Mouse (Mus musculus): Measurements from ENCODE around the gene Cep72. TPM values are rescaled to one million over a fixed set of nuclear protein-coding genes. Genes with fewer than 3 reads are reported as not detected.
"Not testable (repeated sequence)": the region's sequence is repeated elsewhere in the genome, so short reads cannot be mapped to it uniquely, and the experiment has no call there.

The Cep72 gene
- total and polyA plus RNA-seq, 3 experiments, result 7.3 to 15.1 (median 9.3) TPM

DNA sequence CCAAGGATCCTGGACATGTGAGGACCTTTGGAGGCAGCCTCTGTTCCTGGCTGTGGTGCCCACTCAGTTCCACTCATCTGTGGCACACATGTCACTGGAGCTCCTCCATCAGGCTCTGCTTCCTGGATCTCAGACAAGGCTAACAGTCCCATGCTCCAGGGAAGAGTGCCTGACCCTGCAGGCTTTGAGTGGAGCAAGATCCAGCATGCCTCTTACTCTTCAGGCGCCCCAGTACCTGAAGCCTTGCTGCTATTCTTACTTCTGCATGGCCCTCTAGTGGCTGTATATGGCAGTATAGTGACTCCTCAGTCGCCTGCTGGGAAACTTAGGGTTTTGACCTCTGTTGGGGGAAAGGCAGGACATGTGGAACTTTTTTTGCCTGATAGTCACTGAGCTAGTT lies 35.9 kb downstream of the Cep72 start:
- peak; percentile 38 for DNase-seq (ENCODE audit: extremely low read depth)
- in situ Hi-C loops (cut with MboI; ENCODE audit: low pct_ligation_motif_present, low pct_unique_long_range_greater_than_20kb, low sequenced_read_pairs), result loop anchor here (5.0 kb wide), 1 partner anchor 54 kb away; no protein-coding TSS in a partner anchor

DNA sequence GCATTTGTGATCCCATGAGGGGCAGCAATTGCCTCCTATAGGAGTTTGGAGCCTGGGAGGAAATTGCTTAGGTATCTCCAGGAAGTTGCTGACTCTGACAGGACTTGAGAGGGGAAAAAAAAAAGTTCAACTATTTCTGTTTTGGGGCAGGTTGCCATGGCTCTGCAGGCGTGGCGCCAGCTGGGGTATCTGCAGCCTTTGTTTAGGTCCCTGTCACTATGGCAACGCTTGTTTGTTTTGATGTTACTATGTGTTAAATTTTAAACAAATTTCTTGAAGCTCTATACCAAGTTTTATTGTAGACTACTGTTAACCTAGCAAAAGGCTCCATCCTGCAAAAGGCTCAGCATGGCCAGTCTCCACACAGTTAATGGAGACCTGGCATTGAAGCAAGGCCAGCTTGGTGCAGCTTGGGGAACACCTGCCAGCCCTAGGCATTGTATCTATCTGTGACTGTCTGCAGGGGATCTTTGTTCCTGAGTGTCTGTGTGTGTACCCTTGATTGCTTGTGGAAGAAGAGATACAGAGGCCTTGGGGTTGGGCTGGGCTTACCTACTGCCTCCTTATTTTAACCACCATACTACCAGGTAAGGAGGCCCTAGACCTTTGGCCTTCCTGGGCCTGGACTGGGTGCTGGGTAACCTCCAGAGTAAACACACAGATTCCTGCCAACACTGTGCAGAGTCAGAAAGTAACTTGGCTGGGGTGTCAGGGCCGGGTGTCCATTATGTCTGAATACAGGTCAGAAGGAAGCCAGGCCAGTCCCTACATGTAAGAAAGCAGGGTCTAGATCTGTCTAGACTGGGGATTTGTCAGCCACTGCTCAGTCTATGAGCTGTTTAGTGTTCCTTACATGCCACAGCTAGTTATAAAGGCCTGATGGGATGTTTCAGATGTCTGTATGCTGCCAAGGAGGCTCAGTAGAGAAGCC lies 36.7 kb downstream of the Cep72 start:
- no peaks in the 10 kb centered on the region for H3K27me3 ChIP-seq (replicated peaks)
- in situ Hi-C loops (cut with MboI; ENCODE audit: low pct_ligation_motif_present, low pct_unique_long_range_greater_than_20kb, low sequenced_read_pairs) (loop anchor here (5.0 kb wide), 1 partner anchor 53 kb away; no protein-coding TSS in a partner anchor), dilution Hi-C loops (cut with MboI; ENCODE audit: extremely low pct_ligation_motif_present, extremely low pct_unique_long_range_greater_than_20kb, low sequenced_read_pairs) (no loop called here)
- no peak overlapping the region for H3K9ac ChIP-seq (ENCODE audit: insufficient read depth, low read depth)
- H3K79me2 ChIP-seq (replicated peaks; ENCODE audit: control insufficient read depth, extremely low read depth, insufficient read depth, poor library complexity, severe bottlenecking), result no peaks in the 10 kb centered on the region
- H3K4me2 ChIP-seq (ENCODE audit: insufficient read depth, low read depth, poor library complexity, severe bottlenecking), result no peak overlapping the region
- H3K4me1 ChIP-seq (ENCODE audit: control insufficient read depth in 1 of 2, insufficient read depth in 2 of 2), result peaks cover 4 to 20% of the 10 kb centered on the region in 2 experiments; a peak in 3 of 4 replicates
- no peak for DNase-seq (ENCODE audit: extremely low read depth)
- no peaks in the 10 kb centered on the region for H3K9me3 ChIP-seq (replicated peaks; ENCODE audit: low read length)
- no peak overlapping the region for H3K4me3 ChIP-seq (replicated peaks in 1 of 3; ENCODE audit: low read depth in 2 of 3, low read length in 2 of 3, poor library complexity in 1 of 3)
- no peaks in the 10 kb centered on the region for H3K36me3 ChIP-seq (replicated peaks in 1 of 2; ENCODE audit: control insufficient read depth in 1 of 2, insufficient read depth in 1 of 2, low read length in 1 of 2)
- 0 out of 2 replicates have a peak, but pooled peaks have one; percentile 13 for TF ChIP-seq ZNF384 (IDR thresholded peaks at IDR 0.05; ENCODE audit: low read depth, low read length)
- no peak for TF ChIP-seq SIN3A (IDR thresholded peaks at IDR 0.05; ENCODE audit: low read length)
- H3K27ac ChIP-seq (ENCODE audit: insufficient read depth, low read depth), result no peak overlapping the region

More for the DNA sequence above, 35.9 kb downstream of the Cep72 start:
- H3K4me2 ChIP-seq (ENCODE audit: insufficient read depth, low read depth, poor library complexity, severe bottlenecking), result no peak overlapping the region
- peaks cover 0 to 1% of the 10 kb centered on the region in 2 experiments for H3K36me3 ChIP-seq (replicated peaks in 1 of 2; ENCODE audit: control insufficient read depth in 1 of 2, insufficient read depth in 1 of 2, low read length in 1 of 2)
- no peaks in the 10 kb centered on the region for H3K27me3 ChIP-seq (replicated peaks)
- H3K9me3 ChIP-seq (replicated peaks; ENCODE audit: low read length), result no peaks in the 10 kb centered on the region
- no peaks in the 10 kb centered on the region for H3K79me2 ChIP-seq (replicated peaks; ENCODE audit: control insufficient read depth, extremely low read depth, insufficient read depth, poor library complexity, severe bottlenecking)
- TF ChIP-seq SMC3 (IDR thresholded peaks at IDR 0.05; ENCODE audit: low read depth, low read length) (peak; percentile 76), RAD21 (IDR thresholded peaks at IDR 0.05; ENCODE audit: low read depth, low read length) (peak; percentile 57), ZC3H11A (IDR thresholded peaks at IDR 0.05; ENCODE audit: low read depth, low read length) (no peak), USF2 (conservative IDR thresholded peaks at IDR 0.05; ENCODE audit: low read depth, low read length) (no peak), CTCF (conservative IDR thresholded peaks at IDR 0.05 in 1 of 2, IDR thresholded peaks at IDR 0.05 in 1 of 2; ENCODE audit: low read depth in 2 of 2, low read length in 2 of 2) (peak; percentile 51 to 75)
- H3K4me3 ChIP-seq (replicated peaks in 1 of 3; ENCODE audit: low read depth in 2 of 3, low read length in 2 of 3, poor library complexity in 1 of 3), result no peak overlapping the region
- H3K4me1 ChIP-seq (ENCODE audit: control insufficient read depth in 1 of 2, insufficient read depth in 2 of 2), result peaks cover 4 to 20% of the 10 kb centered on the region in 2 experiments; a peak in 3 of 4 replicates
- dilution Hi-C loops (cut with MboI; ENCODE audit: extremely low pct_ligation_motif_present, extremely low pct_unique_long_range_greater_than_20kb, low sequenced_read_pairs), result no loop called here
- H3K27ac ChIP-seq (ENCODE audit: insufficient read depth, low read depth), result no peak overlapping the region
- H3K9ac ChIP-seq (ENCODE audit: insufficient read depth, low read depth), result no peak overlapping the region

DNA sequence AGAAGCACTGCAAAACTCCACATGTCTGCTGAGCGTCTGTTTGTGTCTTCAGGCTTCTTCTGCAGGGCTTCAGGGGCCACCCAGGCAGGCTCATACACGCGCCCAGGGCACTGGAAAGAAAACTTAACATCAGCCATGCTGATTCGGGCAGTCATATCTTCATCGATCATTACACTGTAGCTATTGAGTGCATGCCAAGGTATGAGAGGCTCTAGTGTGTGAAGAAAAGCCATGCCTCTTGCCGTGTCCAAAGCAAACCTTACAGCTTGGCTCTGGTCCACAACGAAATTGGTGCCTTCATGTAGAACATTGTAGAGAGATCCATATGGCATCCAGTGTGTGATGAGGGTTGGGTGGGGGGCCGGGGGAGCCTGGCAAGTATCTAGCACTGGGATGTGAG lies 43.1 kb downstream of the Cep72 start:
- H3K36me3 ChIP-seq (replicated peaks in 1 of 2; ENCODE audit: control insufficient read depth in 1 of 2, insufficient read depth in 1 of 2, low read length in 1 of 2); dilution Hi-C loops (cut with MboI; ENCODE audit: extremely low pct_ligation_motif_present, extremely low pct_unique_long_range_greater_than_20kb, low sequenced_read_pairs); in situ Hi-C loops (cut with MboI; ENCODE audit: low pct_ligation_motif_present, low pct_unique_long_range_greater_than_20kb, low sequenced_read_pairs); H3K79me2 ChIP-seq (replicated peaks; ENCODE audit: control insufficient read depth, extremely low read depth, insufficient read depth, poor library complexity, severe bottlenecking); DNase-seq (ENCODE audit: extremely low read depth); H3K9me3 ChIP-seq (replicated peaks; ENCODE audit: low read length); H3K27ac ChIP-seq (ENCODE audit: insufficient read depth, low read depth); H3K4me2 ChIP-seq (ENCODE audit: insufficient read depth, low read depth, poor library complexity, severe bottlenecking); H3K4me3 ChIP-seq (replicated peaks in 1 of 3; ENCODE audit: low read depth in 2 of 3, low read length in 2 of 3, poor library complexity in 1 of 3); H3K4me1 ChIP-seq (ENCODE audit: control insufficient read depth in 1 of 2, insufficient read depth in 2 of 2); H3K9ac ChIP-seq (ENCODE audit: insufficient read depth, low read depth): not testable (repeated sequence)
- H3K27me3 ChIP-seq (replicated peaks), result peaks cover 10% of the 10 kb centered on the region
